Mouse (Mus musculus) left cerebral cortex, adult 8-10 months (tissue): Measurements from ENCODE around the gene Rmnd1. TPM values are rescaled to one million over a fixed set of nuclear protein-coding genes. Genes with fewer than 3 reads are reported as not detected.

Experiments
- DNase-seq, 2 experiments: peaks; one replicate each; pipeline ENCODE4 v3.0.0; 2022; ENCODE audit warnings: low spot score in 2 of 2
- total RNA-seq, 4 experiments: library from RNA; stranded (reverse); gene quantifications; 2 replicates each; pipeline ENCODE4 v1.2.4; 2022

The Rmnd1 gene
- total RNA-seq, 4 experiments from 2014 or later = 32.3 to 39.3 (median 38.0) TPM

GRCm38 (mm10) chr10:4391076-4391475 is 41.1 kb downstream of the Rmnd1 start:
- DNase-seq = no peak

- DNase-seq = no peak
These were observed 41.6 kb downstream of the Rmnd1 start for GRCm38 (mm10) chr10:4390550-4390949.

GRCm38 (mm10) chr10:4389461-4390112 is 42.6 kb downstream of the Rmnd1 start:
- DNase-seq = no peak

DNA sequence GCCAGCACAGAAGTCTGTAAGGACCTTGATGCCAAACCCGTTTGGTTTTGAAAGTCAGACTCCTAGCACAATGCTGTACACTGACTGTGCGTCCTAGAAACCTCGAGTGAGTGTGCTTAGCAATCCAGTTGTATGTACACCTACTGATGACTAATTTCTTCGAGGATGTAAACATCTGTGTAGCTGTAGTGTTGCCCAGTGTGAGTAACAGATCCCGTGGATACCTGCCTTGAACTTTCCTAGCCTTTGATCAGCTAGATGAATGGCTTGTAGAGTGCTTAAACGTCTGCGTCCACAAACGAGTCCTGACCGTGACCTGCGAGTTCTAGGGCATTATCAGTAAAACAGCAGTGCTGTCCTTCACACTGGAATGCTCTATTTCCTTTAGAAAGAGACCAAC is 43.2 kb downstream of the Rmnd1 start:
- DNase-seq = no peak

DNA sequence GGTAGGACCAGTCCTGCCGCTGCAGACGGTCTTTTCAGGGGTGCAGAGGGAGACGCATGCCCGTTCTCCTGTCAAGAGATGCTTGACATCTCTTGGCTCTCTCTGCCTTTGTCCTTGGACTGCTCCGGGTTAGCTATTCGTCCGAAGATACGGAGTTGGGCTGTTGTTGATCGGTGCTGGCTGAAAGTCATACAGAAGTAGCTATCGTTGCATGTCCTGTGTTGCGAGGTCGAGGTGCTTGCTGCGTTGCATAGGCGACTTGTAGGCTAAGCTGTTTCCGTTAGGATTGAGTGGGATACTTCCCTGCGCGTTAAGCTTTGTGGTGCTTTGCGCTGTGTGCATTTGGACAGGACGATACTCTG is 43.8 kb downstream of the Rmnd1 start:
- no peak for DNase-seq

DNA sequence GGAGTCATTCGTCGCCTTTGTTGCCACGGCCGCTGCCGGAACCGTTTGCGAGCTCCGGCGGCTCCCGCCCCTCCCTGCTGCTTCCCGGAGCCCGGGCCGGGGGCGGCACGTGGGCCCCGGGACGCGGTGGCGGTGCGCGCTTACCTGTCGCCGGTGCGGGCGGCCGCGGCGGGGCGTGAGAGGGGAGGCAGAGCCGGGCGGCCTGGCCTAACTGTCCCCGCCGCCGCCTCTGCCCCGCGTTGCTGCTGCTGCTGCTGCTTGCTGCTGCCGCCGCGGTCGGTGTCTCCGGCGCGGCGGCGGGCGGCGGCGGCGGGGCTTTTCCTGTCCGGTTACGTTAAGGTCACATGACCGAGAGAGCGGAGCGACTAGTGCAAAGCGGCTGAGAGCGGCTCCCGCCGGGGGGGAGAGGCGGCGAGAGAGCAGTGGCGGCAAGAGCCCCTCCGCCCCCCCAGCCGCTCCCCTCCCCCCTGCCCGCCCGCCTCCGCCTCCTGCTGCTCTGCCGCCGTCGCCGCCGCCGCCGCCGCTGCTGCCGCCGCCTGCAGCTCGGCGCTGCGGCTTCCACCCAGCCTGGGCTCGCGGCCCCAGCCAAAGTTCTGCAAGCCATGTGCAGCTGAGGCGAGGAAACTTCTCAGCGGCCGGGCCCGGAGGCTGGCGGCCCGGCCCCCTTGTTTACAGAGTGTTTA is 44.3 kb downstream of the Rmnd1 start, which contains the start of gene Zbtb2:
TSS of gene Zbtb2 (minus strand) at position 408 of the 683 bp plus-strand sequence.
- DNase-seq = peak in 1 of 2 experiments; percentile 63

DNA sequence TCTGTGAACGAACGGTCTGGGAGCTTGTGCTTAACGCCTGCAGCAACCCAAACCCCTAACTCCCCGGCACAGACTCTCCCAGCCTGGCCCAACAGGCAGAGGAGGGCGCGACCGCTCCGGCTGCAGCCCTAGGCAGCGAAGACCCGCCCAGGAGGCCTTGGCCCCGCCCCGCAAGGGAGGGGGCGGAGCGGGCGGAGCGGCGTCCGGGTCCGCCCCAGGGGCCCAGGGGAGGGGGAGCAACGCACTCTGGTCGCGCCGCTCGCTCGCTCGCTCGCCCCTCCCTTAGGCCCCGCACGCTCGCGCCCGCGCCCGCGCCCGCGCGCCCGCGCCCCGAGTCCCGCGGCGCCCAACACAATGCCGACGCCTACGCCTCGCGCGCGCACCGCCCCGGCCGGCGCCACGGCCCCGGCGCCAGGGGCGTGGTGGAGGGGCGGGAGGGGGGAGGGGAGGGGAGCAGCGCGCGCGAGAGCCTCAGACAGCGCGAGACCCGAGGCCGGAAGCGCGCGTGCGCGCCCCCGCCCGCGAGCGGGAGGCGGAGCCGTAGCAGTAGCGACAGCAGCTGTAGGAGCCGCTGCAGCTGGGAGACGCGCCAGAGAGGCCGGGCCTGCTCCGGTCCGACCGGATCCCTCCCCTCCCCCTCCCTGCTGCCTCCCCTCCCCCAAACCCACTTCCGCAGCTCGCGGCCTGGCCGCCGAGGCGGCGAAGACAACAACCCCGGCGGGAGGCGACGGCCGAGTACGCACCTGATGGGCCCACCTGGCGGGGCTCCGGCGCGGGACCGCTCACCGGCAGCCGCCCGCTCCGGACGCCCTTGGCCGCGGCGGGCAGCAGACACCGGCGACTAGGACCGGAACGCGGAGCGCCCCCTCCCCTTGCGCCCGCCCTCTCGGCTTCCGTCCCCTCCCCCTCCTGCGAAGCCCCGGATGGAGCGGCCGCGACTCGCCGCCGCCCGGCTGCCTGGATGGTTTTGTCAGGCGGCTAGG is 45.3 kb downstream of the Rmnd1 start:
- peak; percentile 72 to 96 for DNase-seq

DNA sequence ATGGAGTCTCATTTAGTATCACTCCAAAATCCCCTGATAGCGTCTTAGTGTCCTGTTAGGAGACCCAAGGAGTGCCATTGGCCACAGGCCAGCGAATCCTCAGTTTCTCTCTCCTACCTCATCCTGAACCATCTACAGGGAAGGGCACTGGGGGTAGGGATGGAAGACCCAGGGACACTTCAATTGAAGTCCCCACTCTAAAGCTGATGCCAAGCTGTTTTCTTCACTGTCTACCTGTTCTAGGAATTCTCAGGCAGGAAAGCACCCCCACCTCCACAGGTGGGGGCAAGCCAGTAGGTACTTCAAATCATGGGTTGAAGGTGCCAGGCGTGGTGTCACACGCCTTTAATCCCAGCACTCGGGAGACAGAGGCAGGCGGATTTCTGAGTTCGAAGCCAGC is 47.9 kb downstream of the Rmnd1 start:
- no peak for DNase-seq

GRCm38 (mm10) chr10:4380748-4381147 is 51.4 kb downstream of the Rmnd1 start:
- no peak for DNase-seq

- no peak for DNase-seq
These were observed 55.3 kb downstream of the Rmnd1 start for GRCm38 (mm10) chr10:4376931-4377330.

GRCm38 (mm10) chr10:4376461-4376860 is 55.7 kb downstream of the Rmnd1 start:
- no peak for DNase-seq

DNA sequence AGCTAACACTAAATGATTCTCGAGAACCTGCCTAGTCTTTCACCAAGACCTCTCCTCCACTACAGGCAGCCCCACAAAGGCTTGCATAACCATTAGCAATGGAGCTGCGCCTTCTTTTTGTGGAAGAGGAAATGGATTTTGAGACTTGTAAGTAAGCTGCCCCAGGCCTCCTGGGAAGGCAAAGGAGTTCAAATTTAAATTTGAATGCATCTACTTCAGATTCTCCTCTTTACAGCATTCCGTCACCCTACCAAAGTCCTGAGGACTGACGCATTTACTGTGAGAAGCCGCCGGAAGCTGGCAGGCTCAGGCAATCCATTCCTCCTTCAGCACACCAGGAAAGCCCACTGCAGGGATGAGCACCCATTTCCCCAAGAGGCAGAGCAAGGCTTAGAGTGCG is 56.9 kb downstream of the Rmnd1 start:
- no peak for DNase-seq

- DNase-seq = no peak
These were observed 57.5 kb downstream of the Rmnd1 start for GRCm38 (mm10) chr10:4374734-4375133.

- no peak for DNase-seq
These were observed 57.9 kb downstream of the Rmnd1 start for GRCm38 (mm10) chr10:4374239-4374638.

GRCm38 (mm10) chr10:4373558-4373957 is 58.6 kb downstream of the Rmnd1 start:
- no peak for DNase-seq

GRCm38 (mm10) chr10:4372011-4372410 is 60.2 kb downstream of the Rmnd1 start:
- DNase-seq = no peak

DNA sequence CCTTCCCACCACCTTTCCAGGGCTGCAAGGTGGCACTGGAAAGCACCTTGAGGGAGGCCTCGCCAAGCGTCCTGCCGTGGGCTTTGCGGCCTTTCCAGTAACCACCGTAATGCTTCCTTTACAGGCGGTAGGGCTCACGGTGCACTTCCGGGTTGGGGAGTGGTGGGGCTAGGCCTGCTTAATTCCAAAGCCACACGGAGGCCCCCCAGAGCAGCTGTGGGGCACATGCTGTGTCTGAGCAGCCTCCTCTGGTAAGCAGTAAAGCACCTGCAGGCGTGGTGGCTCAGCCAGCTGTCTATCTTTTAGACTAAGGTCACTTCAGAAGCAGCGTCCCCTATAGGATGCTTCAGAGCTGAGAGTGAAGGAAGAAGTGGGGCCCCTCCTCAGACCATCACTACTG is 62.1 kb downstream of the Rmnd1 start:
- DNase-seq = no peak

GRCm38 (mm10) chr10:4364618-4365017 is 67.6 kb downstream of the Rmnd1 start:
- DNase-seq = no peak

DNA sequence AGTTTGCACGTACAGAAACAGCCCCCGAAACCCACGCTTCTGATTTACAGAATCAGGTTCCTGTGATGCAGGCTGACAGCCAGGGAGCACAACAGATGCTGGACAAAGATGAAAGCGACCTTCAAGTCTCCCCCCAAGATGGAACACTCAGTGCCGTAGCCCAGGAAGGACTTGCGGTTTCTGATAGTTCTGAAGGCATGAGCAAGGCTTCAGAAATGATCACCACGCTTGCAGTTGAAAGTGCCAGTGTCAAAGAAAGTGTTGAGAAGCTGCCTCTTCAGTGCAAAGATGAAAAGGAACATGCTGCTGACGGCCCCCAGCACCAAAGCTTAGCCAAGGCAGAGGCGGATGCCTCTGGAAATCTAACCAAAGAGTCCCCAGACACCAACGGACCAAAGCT is 74.8 kb downstream of the Rmnd1 start:
- DNase-seq = no peak

DNA sequence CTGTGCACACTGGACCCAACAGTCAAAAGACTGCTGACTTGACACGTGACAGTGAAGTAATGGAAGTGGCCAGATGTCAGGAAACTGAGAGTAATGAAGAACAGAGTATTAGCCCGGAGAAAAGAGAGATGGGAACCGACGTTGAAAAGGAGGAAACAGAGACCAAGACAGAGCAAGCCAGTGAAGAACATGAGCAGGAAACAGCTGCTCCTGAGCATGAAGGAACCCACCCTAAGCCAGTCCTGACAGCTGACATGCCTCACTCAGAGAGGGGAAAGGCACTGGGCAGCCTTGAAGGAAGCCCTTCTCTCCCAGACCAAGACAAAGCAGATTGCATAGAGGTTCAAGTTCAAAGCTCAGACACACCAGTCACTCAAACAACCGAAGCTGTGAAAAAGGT is 75.5 kb downstream of the Rmnd1 start:
- DNase-seq = no peak

DNA sequence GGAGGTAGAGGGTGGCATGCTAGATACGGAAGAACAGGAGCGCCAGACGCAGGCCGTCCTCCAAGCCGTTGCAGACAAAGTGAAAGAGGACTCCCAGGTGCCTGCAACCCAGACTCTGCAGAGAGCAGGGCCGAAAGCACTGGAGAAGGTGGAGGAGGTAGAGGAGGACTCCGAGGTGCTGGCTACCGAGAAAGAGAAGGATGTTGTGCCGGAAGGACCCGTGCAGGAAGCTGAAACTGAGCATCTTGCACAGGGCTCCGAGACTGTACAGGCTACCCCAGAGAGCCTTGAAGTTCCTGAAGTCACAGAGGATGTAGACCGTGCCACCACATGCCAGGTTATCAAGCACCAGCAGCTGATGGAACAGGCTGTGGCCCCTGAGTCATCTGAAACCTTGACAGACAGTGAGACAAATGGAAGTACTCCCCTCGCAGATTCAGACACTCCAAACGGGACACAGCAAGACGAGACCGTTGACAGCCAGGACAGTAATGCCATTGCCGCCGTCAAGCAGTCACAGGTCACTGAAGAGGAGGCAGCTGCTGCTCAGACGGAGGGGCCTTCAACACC is 76.2 kb downstream of the Rmnd1 start:
- no peak for DNase-seq
